Mouse (Mus musculus): ENCODE data around the gene Ly6g6d. TPM values are rescaled to one million over a fixed set of nuclear protein-coding genes. Genes with fewer than 3 reads are reported as not detected.

Gene Ly6g6d
- polyA plus RNA-seq, 1 experiment from 2014 or later = 1.6 TPM

Other genes with a start within 250 kb of the Ly6g6d start
- 60.8 and 64.9 TPM in 2 replicates for gene Stk19, start 241.1 kb downstream of the Ly6g6d start, polyA plus RNA-seq (2021; fragmentation: Nextera tagmentation)
- gene Dxo, start 241.0 kb downstream of the Ly6g6d start, polyA plus RNA-seq (2021; fragmentation: Nextera tagmentation) = 25.6 and 26.2 TPM in 2 replicates
- 20.2 and 21.7 TPM in 2 replicates for gene Skiv2l, start 227.9 kb downstream of the Ly6g6d start, polyA plus RNA-seq (2021; fragmentation: Nextera tagmentation)
- gene Nelfe, start 227.7 kb downstream of the Ly6g6d start, polyA plus RNA-seq (2021; fragmentation: Nextera tagmentation) = 34.1 and 37.6 TPM in 2 replicates
- gene Cfb, start 215.5 kb downstream of the Ly6g6d start, polyA plus RNA-seq (2021; fragmentation: Nextera tagmentation) = 0.39 and 0.50 TPM in 2 replicates
- gene Zbtb12, start 198.6 kb downstream of the Ly6g6d start, polyA plus RNA-seq (2021; fragmentation: Nextera tagmentation) = 0.17 and 0.25 TPM in 2 replicates
- not detected in 2 replicates for gene Gm20547, start 196.0 kb downstream of the Ly6g6d start, polyA plus RNA-seq (2021; fragmentation: Nextera tagmentation)
- gene C2, start 179.8 kb downstream of the Ly6g6d start, polyA plus RNA-seq (2021; fragmentation: Nextera tagmentation) = 2.7 and 3.3 TPM in 2 replicates
- gene Ehmt2, start 179.6 kb downstream of the Ly6g6d start, polyA plus RNA-seq (2021; fragmentation: Nextera tagmentation) = 20.4 and 20.9 TPM in 2 replicates
- 0.48 TPM in 2 replicates for gene Slc44a4, start 163.6 kb downstream of the Ly6g6d start, polyA plus RNA-seq (2021; fragmentation: Nextera tagmentation)
- gene Neu1, start 146.8 kb downstream of the Ly6g6d start, polyA plus RNA-seq (2021; fragmentation: Nextera tagmentation) = 30.2 and 37.0 TPM in 2 replicates
- gene Hspa1b, start 118.8 kb downstream of the Ly6g6d start, polyA plus RNA-seq (2021; fragmentation: Nextera tagmentation) = 0.48 and 1.1 TPM in 2 replicates
- gene Gm20481, start 108.2 kb downstream of the Ly6g6d start, polyA plus RNA-seq (2021; fragmentation: Nextera tagmentation) = not detected in 2 replicates
- gene Hspa1a, start 105.9 kb downstream of the Ly6g6d start, polyA plus RNA-seq (2021; fragmentation: Nextera tagmentation) = 5.3 and 7.0 TPM in 2 replicates
- gene Hspa1l, start 105.4 kb downstream of the Ly6g6d start, polyA plus RNA-seq (2021; fragmentation: Nextera tagmentation) = 0.90 and 1.5 TPM in 2 replicates
- 33.6 and 33.9 TPM in 2 replicates for gene Lsm2, start 96.2 kb downstream of the Ly6g6d start, polyA plus RNA-seq (2021; fragmentation: Nextera tagmentation)
- gene Vars, start 77.1 kb downstream of the Ly6g6d start, polyA plus RNA-seq (2021; fragmentation: Nextera tagmentation) = 15.7 and 17.2 TPM in 2 replicates
- 0.13 and 0.25 TPM in 2 replicates for gene Vwa7, start 61.5 kb downstream of the Ly6g6d start, polyA plus RNA-seq (2021; fragmentation: Nextera tagmentation)
- gene Sapcd1, start 50.0 kb downstream of the Ly6g6d start, polyA plus RNA-seq (2021; fragmentation: Nextera tagmentation) = 0.89 and 0.92 TPM in 2 replicates
- 0.37 and 0.45 TPM in 2 replicates for gene Msh5, start 31.3 kb downstream of the Ly6g6d start, polyA plus RNA-seq (2021; fragmentation: Nextera tagmentation)
- 22.7 and 26.4 TPM in 2 replicates for gene Clic1, start 28.1 kb downstream of the Ly6g6d start, polyA plus RNA-seq (2021; fragmentation: Nextera tagmentation)
- gene Ddah2, start 19.0 kb downstream of the Ly6g6d start, polyA plus RNA-seq (2021; fragmentation: Nextera tagmentation) = 20.0 and 22.8 TPM in 2 replicates
- gene Ly6g6c, start 12.7 kb downstream of the Ly6g6d start, polyA plus RNA-seq (2021; fragmentation: Nextera tagmentation) = not detected in 2 replicates
- gene Mpig6b, start 11.9 kb downstream of the Ly6g6d start, polyA plus RNA-seq (2021; fragmentation: Nextera tagmentation) = not detected in 2 replicates
- 2.4 and 3.7 TPM in 2 replicates for gene Ly6g6e, start 1.2 kb downstream of the Ly6g6d start, polyA plus RNA-seq (2021; fragmentation: Nextera tagmentation)
- gene Ly6g6f, start 7.5 kb upstream of the Ly6g6d start, polyA plus RNA-seq (2021; fragmentation: Nextera tagmentation) = 1.6 and 2.2 TPM in 2 replicates
- 102 and 121 TPM in 2 replicates for gene Abhd16a, start 11.2 kb upstream of the Ly6g6d start, polyA plus RNA-seq (2021; fragmentation: Nextera tagmentation)
- gene Ly6g5c, start 30.2 kb upstream of the Ly6g6d start, polyA plus RNA-seq (2021; fragmentation: Nextera tagmentation) = not detected in 2 replicates
- not detected in 2 replicates for gene Ly6g5b, start 37.4 kb upstream of the Ly6g6d start, polyA plus RNA-seq (2021; fragmentation: Nextera tagmentation)
- 21.2 and 22.7 TPM in 2 replicates for gene Gpank1, start 43.4 kb upstream of the Ly6g6d start, polyA plus RNA-seq (2021; fragmentation: Nextera tagmentation)
- gene Csnk2b, start 44.0 kb upstream of the Ly6g6d start, polyA plus RNA-seq (2021; fragmentation: Nextera tagmentation) = 240 and 277 TPM in 2 replicates
- gene D17H6S53E, start 48.3 kb upstream of the Ly6g6d start, polyA plus RNA-seq (2021; fragmentation: Nextera tagmentation) = 32.3 and 43.2 TPM in 2 replicates
- not detected in 2 replicates for gene Apom, start 54.0 kb upstream of the Ly6g6d start, polyA plus RNA-seq (2021; fragmentation: Nextera tagmentation)
- 59.0 and 84.6 TPM in 2 replicates for gene Bag6, start 57.1 kb upstream of the Ly6g6d start, polyA plus RNA-seq (2021; fragmentation: Nextera tagmentation)
- gene Prrc2a, start 86.8 kb upstream of the Ly6g6d start, polyA plus RNA-seq (2021; fragmentation: Nextera tagmentation) = 14.9 and 37.9 TPM in 2 replicates
- gene Aif1, start 98.0 kb upstream of the Ly6g6d start, polyA plus RNA-seq (2021; fragmentation: Nextera tagmentation) = 32.2 and 36.1 TPM in 2 replicates
- gene Lst1, start 110.4 kb upstream of the Ly6g6d start, polyA plus RNA-seq (2021; fragmentation: Nextera tagmentation) = 26.1 and 36.8 TPM in 2 replicates
- gene Ltb, start 116.4 kb upstream of the Ly6g6d start, polyA plus RNA-seq (2021; fragmentation: Nextera tagmentation) = 0.48 and 0.93 TPM in 2 replicates
- not detected in 2 replicates for gene Tnf, start 123.9 kb upstream of the Ly6g6d start, polyA plus RNA-seq (2021; fragmentation: Nextera tagmentation)
- 0.15 TPM in 1 of 2 replicates, not detected in the other for gene Lta, start 127.3 kb upstream of the Ly6g6d start, polyA plus RNA-seq (2021; fragmentation: Nextera tagmentation)
- gene Gm16181, start 142.8 kb upstream of the Ly6g6d start, polyA plus RNA-seq (2021; fragmentation: Nextera tagmentation) = not detected in 2 replicates
- 636 and 753 TPM in 2 replicates for gene Atp6v1g2, start 155.6 kb upstream of the Ly6g6d start, polyA plus RNA-seq (2021; fragmentation: Nextera tagmentation)
- 8.9 and 9.3 TPM in 2 replicates for gene Nfkbil1, start 157.7 kb upstream of the Ly6g6d start, polyA plus RNA-seq (2021; fragmentation: Nextera tagmentation)
- gene Ddx39b, start 163.7 kb upstream of the Ly6g6d start, polyA plus RNA-seq (2021; fragmentation: Nextera tagmentation) = 165 and 169 TPM in 2 replicates
- 62.8 and 80.2 TPM in 2 replicates for gene H2-D1, start 184.7 kb upstream of the Ly6g6d start, polyA plus RNA-seq (2021; fragmentation: Nextera tagmentation)
- gene H2-Q1, start 242.3 kb upstream of the Ly6g6d start, polyA plus RNA-seq (2021; fragmentation: Nextera tagmentation) = 0.44 and 0.75 TPM in 2 replicates